Mouse (Mus musculus): ENCODE data around the gene Slc28a2.
"Not testable (repeated sequence)": the region's sequence is repeated elsewhere in the genome, so short reads cannot be mapped to it uniquely, and the experiment has no call there.

Gene Slc28a2

DNA sequence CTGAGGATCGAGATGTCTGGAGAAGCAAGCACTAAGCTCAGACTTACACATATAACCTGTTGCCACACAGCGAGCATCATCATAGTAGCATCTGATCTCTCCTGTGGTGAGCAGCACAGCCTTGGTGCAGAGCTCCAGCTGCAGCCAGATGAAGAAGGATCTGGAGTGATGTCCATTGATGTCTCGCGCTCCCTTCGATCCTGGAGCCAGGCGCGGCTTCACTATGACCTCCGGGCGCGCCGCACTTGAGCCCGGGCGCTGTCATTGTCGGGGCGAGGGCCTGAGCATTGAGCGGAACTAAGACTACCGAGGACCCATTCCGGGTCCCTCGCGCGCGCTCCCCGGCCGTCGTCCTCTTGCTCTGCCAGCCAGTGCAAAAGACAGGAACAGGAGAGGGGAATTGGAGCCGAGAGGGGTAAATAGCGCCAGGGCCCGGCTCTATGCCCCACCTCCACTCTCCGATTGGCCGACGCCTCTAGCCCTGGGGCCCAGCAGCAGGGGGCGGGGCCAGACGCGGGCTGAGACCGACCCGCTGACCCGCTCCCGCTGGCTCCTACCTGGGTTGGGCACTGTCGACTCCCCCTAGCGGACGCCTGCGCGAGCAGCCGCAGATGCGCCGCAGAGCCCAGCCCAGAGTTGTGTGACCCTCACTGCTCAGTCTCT, 41.2 kb downstream of the Slc28a2 start:
- DNase-seq (ENCODE audit: low spot score in 2 of 2): peak; percentile 72 to 90

DNA sequence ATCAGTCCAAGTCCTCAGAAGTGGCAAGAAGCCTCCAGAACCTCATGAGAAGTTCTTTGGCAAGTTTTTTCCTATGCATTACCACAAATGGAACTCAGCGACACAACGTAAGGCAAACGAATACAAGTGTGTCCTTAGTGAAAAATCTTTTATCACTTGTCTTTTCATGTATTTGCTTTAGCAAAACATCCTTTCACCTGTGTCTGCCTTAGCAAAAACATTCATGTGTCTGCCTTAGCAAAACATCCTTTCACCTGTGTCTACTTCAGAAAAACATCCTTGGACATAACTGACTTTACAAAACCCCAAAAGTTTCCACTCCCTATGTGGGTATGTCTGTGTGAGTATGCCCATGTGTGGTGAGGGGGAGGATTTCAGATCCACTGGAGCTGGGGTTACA, 42.9 kb downstream of the Slc28a2 start:
- DNase-seq (ENCODE audit: low spot score in 2 of 2): no peak

DNA sequence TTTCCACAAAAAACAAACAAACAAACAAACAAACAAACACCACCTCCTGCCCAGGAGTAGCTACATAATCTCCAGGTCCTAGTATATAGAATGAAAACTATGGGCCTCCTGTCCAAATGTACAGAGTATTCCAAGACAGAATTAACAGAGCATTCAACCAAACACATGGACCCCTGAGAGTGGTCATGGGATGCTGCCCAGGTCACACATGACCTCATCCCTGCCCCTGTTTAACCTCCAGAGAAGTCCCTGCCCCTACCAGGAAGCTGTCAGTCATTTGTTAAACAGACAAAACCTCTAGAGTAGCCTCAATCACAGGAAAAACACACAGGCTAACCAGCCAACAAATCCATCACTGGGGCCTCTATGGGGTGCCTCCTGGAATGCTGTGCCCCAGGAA, 50.3 kb downstream of the Slc28a2 start:
- no peak for DNase-seq (ENCODE audit: low spot score in 2 of 2)

DNA sequence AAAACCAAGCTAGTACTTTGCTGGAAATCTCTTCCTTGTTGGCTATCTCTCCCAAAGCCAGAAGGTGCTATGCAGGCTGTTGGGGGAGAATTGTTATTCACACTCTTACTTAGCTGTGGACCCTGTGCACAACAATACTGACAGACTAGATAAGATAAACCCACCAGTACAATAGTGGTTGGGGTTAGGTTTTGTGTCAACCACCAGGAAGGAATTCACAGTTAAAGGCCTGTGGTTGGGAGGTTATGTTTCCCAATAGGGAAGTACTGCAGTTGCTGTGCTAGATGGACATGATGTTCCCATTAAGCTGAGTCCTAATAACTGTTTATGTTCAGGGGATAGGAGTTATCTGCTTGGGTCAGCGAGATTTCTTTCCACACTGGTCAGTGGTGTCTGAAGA, 57.5 kb downstream of the Slc28a2 start:
- not testable (repeated sequence) for DNase-seq (ENCODE audit: low spot score in 2 of 2)

DNA sequence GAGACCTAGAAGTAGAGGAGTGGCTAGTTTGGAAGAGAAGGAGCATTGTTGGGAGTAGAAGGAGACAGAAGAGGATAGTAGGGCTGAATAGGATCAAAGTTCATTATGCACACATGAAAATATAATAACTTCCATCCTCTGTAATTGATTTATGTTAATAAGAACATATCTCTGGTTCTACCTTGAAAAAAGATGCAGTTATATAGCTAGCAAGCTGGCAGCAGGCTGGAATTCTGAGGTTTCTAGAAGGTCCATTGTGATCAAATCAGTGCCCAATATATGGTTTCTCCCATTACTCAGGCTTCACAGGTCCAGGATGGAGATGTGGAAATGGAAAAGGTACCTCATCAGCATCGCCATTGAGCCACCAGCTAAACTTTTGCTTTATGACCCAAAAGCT, 58.4 kb downstream of the Slc28a2 start, which contains the start of gene Gm14085:
Gene Gm14085, plus strand, starts transcription at position 301 of the 400 bp plus-strand sequence.
- DNase-seq (ENCODE audit: low spot score in 2 of 2): no peak

DNA sequence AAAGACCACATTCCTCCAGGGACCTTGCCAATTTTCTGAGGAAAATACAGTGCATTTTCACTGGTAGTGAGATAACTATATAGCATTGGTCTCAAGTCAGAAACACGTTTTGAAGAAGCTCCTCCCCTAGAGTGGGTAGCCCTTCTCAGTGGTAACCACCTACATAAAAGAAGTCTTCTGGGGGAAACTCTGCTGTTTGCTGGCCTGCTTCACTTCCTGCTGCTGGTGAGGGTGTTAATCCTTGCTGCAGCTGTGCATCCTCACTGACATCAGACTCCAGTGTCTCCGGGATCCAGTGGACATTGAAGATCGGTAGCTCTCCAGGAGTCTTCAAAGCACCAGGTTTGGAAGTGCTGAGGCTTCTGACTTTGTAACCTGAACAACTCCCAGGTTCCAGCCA, 59.4 kb downstream of the Slc28a2 start:
- not testable (repeated sequence) for DNase-seq (ENCODE audit: low spot score in 2 of 2)

DNA sequence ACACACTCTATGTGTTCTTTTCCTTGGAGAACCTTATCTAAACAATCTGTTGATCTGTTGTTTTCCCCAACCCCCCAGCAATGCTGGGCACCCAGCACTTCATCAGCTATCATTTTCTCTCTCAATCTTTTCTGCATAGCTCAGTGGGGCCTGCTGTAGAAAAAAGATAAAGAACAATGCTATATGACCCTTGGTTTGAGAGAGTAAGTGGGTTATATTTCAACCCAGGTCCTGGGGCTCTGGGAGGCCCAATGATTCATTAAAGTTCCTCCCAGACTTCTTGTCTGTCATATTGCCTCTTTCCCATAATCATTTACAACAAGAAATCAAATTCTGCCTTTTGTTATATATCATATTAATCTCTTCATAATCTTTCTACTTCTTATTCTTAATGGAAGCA, 59.8 kb downstream of the Slc28a2 start:
- DNase-seq (ENCODE audit: low spot score in 2 of 2): not testable (repeated sequence)

DNA sequence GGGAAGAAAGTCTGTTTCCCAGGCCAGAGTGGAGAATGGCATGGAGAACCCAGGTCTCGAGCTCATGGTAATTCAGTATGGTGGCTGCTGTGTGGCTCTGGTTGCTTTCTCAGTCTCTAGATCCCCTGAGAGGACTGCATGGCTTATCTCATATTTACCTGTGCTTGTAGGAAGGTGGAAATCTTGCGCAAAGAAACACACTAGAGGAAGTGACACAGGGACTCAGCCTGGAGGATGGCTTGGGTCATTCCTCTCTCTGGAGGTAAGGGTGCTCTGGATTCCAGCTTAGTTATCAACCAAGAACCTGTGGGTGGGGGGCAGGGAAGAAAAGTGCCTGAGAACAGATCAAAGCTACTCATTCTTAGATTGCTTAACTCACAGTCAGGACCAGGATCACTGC, 60.4 kb downstream of the Slc28a2 start:
- no peak for DNase-seq (ENCODE audit: low spot score in 2 of 2)

Measured in left cerebral cortex, adult 9 months (tissue).